Mouse (Mus musculus) intestine, embryonic 15.5 days (tissue): ENCODE measurements around the gene 1700020L24Rik. TPM values are rescaled to one million over a fixed set of nuclear protein-coding genes. Genes with fewer than 3 reads are reported as not detected.

Experiments used
- ATAC-seq: fragments of 200-750 bp; cut with Nextera tagmentation; 2 replicates; pipeline ENCODE4 v1.8.0; 2017; ENCODE audit warnings: moderate TSS enrichment, moderate library complexity
- H3K27ac ChIP-seq: fragments of 300-500 bp; sonication (generic); 2 replicates; pipeline ENCODE4 v1.5.1; 2015; ENCODE audit warnings: mild to moderate bottlenecking, inconsistent platforms
- H3K27me3 ChIP-seq: fragments of 300-500 bp; sonication (generic); replicated peaks from 2 replicates; pipeline ENCODE4 v1.6.1; 2015; ENCODE audit warnings: inconsistent platforms
- H3K36me3 ChIP-seq: fragments of 300-500 bp; sonication (generic); 2 replicates; pipeline ENCODE4 v1.6.1; 2015; ENCODE audit warnings: inconsistent platforms
- H3K4me1 ChIP-seq: fragments of 300-500 bp; sonication (generic); replicated peaks from 2 replicates; pipeline ENCODE4 v1.6.1; 2015; ENCODE audit warnings: inconsistent platforms
- H3K4me2 ChIP-seq: fragments of 300-500 bp; sonication (generic); replicated peaks from 2 replicates; pipeline ENCODE4 v1.6.1; 2015; ENCODE audit warnings: mild to moderate bottlenecking, inconsistent platforms
- H3K4me3 ChIP-seq: fragments of 300-500 bp; sonication (generic); replicated peaks from 2 replicates; pipeline ENCODE4 v1.5.1; 2015; ENCODE audit warnings: inconsistent platforms
- H3K9ac ChIP-seq: fragments of 300-500 bp; sonication (generic); 2 replicates; pipeline ENCODE4 v1.6.1; 2015; ENCODE audit warnings: inconsistent platforms
- H3K9me3 ChIP-seq: fragments of 300-500 bp; sonication (generic); 2 replicates; pipeline ENCODE4 v1.6.1; 2016; ENCODE audit warnings: inconsistent platforms
- WGBS: fragments of 180-500 bp; shearing (Covaris S2); methylation state at CpG from one replicate; pipeline ENCODE4 v1.1.7; 2015; 5-methylcytosine and 5-hydroxymethylcytosine counted together
- polyA plus RNA-seq: library from polyadenylated mRNA; unstranded; fragments of >200 nt; fragmentation: Nextera tagmentation; extraction: Ambion mirVana; gene quantifications from 2 replicates; pipeline ENCODE4 v1.2.1, GENCODE M21; 2015

1700020L24Rik gene
- polyA plus RNA-seq, 1 experiment from 2014 or later = 0.87 TPM

- Histone ChIP-seq H3K27me3 (peaks cover 31% of the 10 kb centered on the region), H3K9ac (no peak overlapping the region), H3K4me2 (no peak overlapping the region), H3K27ac (no peak overlapping the region), H3K36me3 (no peaks in the 10 kb centered on the region), H3K4me1 (peaks cover 4% of the 10 kb centered on the region; the same call in 1 of the 2 replicates), H3K9me3 (no peaks in the 10 kb centered on the region), H3K4me3 (no peak overlapping the region)
- 79% methylated on average over 7 of the region's 7 CpGs for WGBS
- no peak for ATAC-seq
These were observed 19.8 kb upstream of the 1700020L24Rik start for GRCm38 (mm10) chr11:83417708-83418107.

- peak; percentile 50 for ATAC-seq
- H3K4me2 ChIP-seq = peak overlapping the region; percentile 40
- H3K9me3 ChIP-seq = no peaks in the 10 kb centered on the region
- H3K4me1 ChIP-seq = peaks cover 4% of the 10 kb centered on the region; the same call in 1 of the 2 replicates
- 8% methylated on average over 38 of the region's 38 CpGs for WGBS
- no peak overlapping the region for H3K9ac ChIP-seq
- no peak overlapping the region for H3K4me3 ChIP-seq
- no peak overlapping the region for H3K27ac ChIP-seq
- no peaks in the 10 kb centered on the region for H3K36me3 ChIP-seq
- H3K27me3 ChIP-seq = peaks cover 31% of the 10 kb centered on the region
These were observed 18.9 kb upstream of the 1700020L24Rik start for GRCm38 (mm10) chr11:83418566-83418965.

GRCm38 (mm10) chr11:83420338-83420737, 17.1 kb upstream of the 1700020L24Rik start:
- ATAC-seq = no peak
- Histone ChIP-seq H3K27me3 (peaks cover 33% of the 10 kb centered on the region), H3K4me2 (no peak overlapping the region), H3K27ac (no peak overlapping the region), H3K4me3 (no peak overlapping the region), H3K36me3 (no peaks in the 10 kb centered on the region), H3K4me1 (peaks cover 4% of the 10 kb centered on the region; the same call in 1 of the 2 replicates), H3K9me3 (no peaks in the 10 kb centered on the region), H3K9ac (no peak overlapping the region)
- 41% methylated on average over 4 of the region's 4 CpGs for WGBS

- no peak overlapping the region for H3K4me3 ChIP-seq
- no peaks in the 10 kb centered on the region for H3K9me3 ChIP-seq
- H3K36me3 ChIP-seq = no peaks in the 10 kb centered on the region
- H3K9ac ChIP-seq = no peak overlapping the region
- H3K27ac ChIP-seq = no peak overlapping the region
- peaks cover 4% of the 10 kb centered on the region; the same call in 1 of the 2 replicates for H3K4me1 ChIP-seq
- peak; percentile 54; the same call in 1 of the 2 replicates for ATAC-seq
- peaks cover 36% of the 10 kb centered on the region for H3K27me3 ChIP-seq
- no peak overlapping the region for H3K4me2 ChIP-seq
- WGBS = 2% methylated on average over 9 of the region's 9 CpGs
These were observed 16.2 kb upstream of the 1700020L24Rik start for GRCm38 (mm10) chr11:83421305-83421704.

GRCm38 (mm10) chr11:83424681-83425080, 12.8 kb upstream of the 1700020L24Rik start:
- Histone ChIP-seq H3K36me3 (no peaks in the 10 kb centered on the region), H3K27me3 (peaks cover 33% of the 10 kb centered on the region), H3K4me3 (no peak overlapping the region), H3K27ac (no peak overlapping the region), H3K4me2 (no peak overlapping the region), H3K4me1 (no peaks in the 10 kb centered on the region), H3K9me3 (no peaks in the 10 kb centered on the region), H3K9ac (no peak overlapping the region)
- 0 out of 2 replicates have a peak, but pooled peaks have one; percentile 19 for ATAC-seq
- 9% methylated on average over 8 of the region's 8 CpGs for WGBS

GRCm38 (mm10) chr11:83426964-83427363, 10.5 kb upstream of the 1700020L24Rik start:
- H3K36me3 ChIP-seq = no peaks in the 10 kb centered on the region
- no peaks in the 10 kb centered on the region for H3K9me3 ChIP-seq
- 0 out of 2 replicates have a peak overlapping the region, but pooled peaks have one; percentile 30 for H3K4me2 ChIP-seq
- H3K27me3 ChIP-seq = peaks cover 18% of the 10 kb centered on the region
- no peak overlapping the region for H3K9ac ChIP-seq
- H3K4me1 ChIP-seq = no peaks in the 10 kb centered on the region
- 24% methylated on average over 17 of the region's 17 CpGs for WGBS
- ATAC-seq = peak; percentile 28; the same call in 1 of the 2 replicates
- no peak overlapping the region for H3K27ac ChIP-seq
- H3K4me3 ChIP-seq = no peak overlapping the region

- H3K27me3 ChIP-seq = peaks cover 18% of the 10 kb centered on the region
- H3K4me3 ChIP-seq = no peak within 1 kb of the TSS
- H3K36me3 ChIP-seq = no peaks in the 10 kb centered on the region
- H3K9ac ChIP-seq = no peak within 1 kb of the TSS
- H3K4me2 ChIP-seq = peak within 1 kb of the TSS; percentile 10; the same call in 1 of the 2 replicates
- no peak for ATAC-seq
- H3K27ac ChIP-seq = no peak within 1 kb of the TSS
- H3K9me3 ChIP-seq = no peaks in the 10 kb centered on the region
- 54% methylated on average over 5 of the region's 5 CpGs for WGBS
- no peaks in the 10 kb centered on the region for H3K4me1 ChIP-seq
These were observed 8.1 kb upstream of the 1700020L24Rik start, which contains the start of gene Gas2l2 for GRCm38 (mm10) chr11:83429355-83429754. Gene Gas2l2 (minus strand): TSS chr11:83429455.

- Histone ChIP-seq H3K27me3 (peaks cover 7% of the 10 kb centered on the region), H3K36me3 (no peaks in the 10 kb centered on the region), H3K9me3 (no peaks in the 10 kb centered on the region), H3K27ac (no peak overlapping the region), H3K4me2 (no peak overlapping the region), H3K4me3 (no peak overlapping the region), H3K9ac (no peak overlapping the region), H3K4me1 (no peaks in the 10 kb centered on the region)
- 79% methylated on average over 2 of the region's 2 CpGs for WGBS
- no peak for ATAC-seq
These were observed 4.9 kb upstream of the 1700020L24Rik start for GRCm38 (mm10) chr11:83432533-83432932.

- H3K4me2 ChIP-seq = peak overlapping the region; percentile 95
- H3K4me3 ChIP-seq = peak overlapping the region; percentile 69
- peaks cover 20% of the 10 kb centered on the region for H3K4me1 ChIP-seq
- peak overlapping the region; percentile 63; the same call in 1 of the 2 replicates for H3K9ac ChIP-seq
- H3K9me3 ChIP-seq = no peaks in the 10 kb centered on the region
- H3K36me3 ChIP-seq = no peaks in the 10 kb centered on the region
- 29% methylated on average over 11 of the region's 11 CpGs for WGBS
- H3K27ac ChIP-seq = no peak overlapping the region
- no peak for ATAC-seq
- H3K27me3 ChIP-seq = peaks cover 26% of the 10 kb centered on the region
These were observed 2.1 kb downstream of the 1700020L24Rik start for GRCm38 (mm10) chr11:83439426-83440060.

GRCm38 (mm10) chr11:83440081-83441064, 2.9 kb downstream of the 1700020L24Rik start:
- peaks cover 34% of the 10 kb centered on the region for H3K27me3 ChIP-seq
- H3K9ac ChIP-seq = peak overlapping the region; percentile 63
- H3K4me3 ChIP-seq = peak overlapping the region; percentile 69
- H3K4me1 ChIP-seq = peaks cover 24% of the 10 kb centered on the region
- H3K36me3 ChIP-seq = no peaks in the 10 kb centered on the region
- H3K4me2 ChIP-seq = peak overlapping the region; percentile 95
- WGBS = under 1% methylated on average over 71 of the region's 75 CpGs
- peak; percentile 97 for ATAC-seq
- no peaks in the 10 kb centered on the region for H3K9me3 ChIP-seq
- 0 out of 2 replicates have a peak overlapping the region, but pooled peaks have one; percentile 9 for H3K27ac ChIP-seq

GRCm38 (mm10) chr11:83441235-83441634, 3.8 kb downstream of the 1700020L24Rik start:
- 47% methylated on average over 7 of the region's 7 CpGs for WGBS
- Histone ChIP-seq H3K4me2 (peak overlapping the region; percentile 95), H3K9ac (no peak overlapping the region), H3K4me1 (peaks cover 24% of the 10 kb centered on the region), H3K36me3 (no peaks in the 10 kb centered on the region), H3K4me3 (peak overlapping the region; percentile 69), H3K9me3 (no peaks in the 10 kb centered on the region), H3K27me3 (peaks cover 36% of the 10 kb centered on the region), H3K27ac (no peak overlapping the region)
- ATAC-seq = no peak
